Mouse (Mus musculus) layer of hippocampus, adult 9-10 months (tissue): ENCODE results near the gene Cds2.
"Not testable (repeated sequence)": the region's sequence is repeated elsewhere in the genome, so short reads cannot be mapped to it uniquely, and the experiment has no call there.

Experiments used
- DNase-seq: peaks from one replicate; pipeline ENCODE4 v3.0.0; 2022; ENCODE audit warnings: low spot score

Gene Cds2

DNA sequence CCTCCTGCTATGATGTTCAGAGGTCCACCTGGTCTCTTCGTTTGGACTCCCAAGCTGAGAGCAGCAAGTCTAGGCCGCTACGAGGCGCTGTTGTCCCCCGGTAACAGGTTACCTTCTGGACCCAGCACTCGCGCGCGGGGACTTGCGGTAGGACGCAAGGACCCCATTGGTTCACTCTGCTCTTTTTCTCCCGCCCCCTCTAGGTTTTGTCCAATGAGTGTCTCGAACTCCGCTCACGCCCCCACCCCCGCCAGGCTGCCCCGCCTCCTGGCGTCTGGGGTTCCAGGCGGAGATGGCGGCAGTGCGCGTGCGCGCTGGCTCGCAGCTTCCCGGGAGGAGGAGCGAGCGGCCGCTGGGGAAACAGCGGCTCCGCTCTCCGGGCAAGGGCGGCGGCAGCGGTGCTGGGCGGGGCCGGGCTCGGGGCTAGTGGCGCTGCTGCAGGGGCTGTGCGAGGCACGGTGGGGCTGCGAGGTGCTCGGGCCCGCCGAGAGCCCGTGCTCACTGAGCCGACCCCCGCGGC lies at the start of gene Cds2:
TSS of gene Cds2 (plus strand) at position 270 of the 520 bp plus-strand sequence.
- DNase-seq = peak; percentile 95

DNA sequence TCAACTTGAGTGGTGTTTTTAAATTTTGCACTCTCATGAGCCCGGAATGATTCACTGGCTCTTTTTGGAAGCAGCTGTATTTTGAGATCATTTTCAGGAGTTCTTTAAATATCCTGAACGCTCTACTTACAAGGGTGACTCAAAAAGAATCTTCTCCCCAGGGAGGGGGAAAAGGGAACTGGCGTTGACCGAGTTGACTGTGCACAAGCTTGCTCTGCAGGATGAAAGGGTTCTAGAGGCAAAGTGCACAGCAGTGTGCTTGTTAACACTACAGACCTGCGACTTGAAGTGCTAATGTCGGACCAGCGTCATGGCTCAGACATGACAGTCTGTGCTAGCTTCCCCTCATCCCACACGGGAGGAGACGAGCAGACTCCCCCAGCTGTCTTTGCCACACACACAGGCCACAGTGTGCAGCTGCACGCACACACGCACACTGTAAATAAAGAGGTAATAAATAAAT lies 41.3 kb upstream of the Cds2 start:
- DNase-seq = peak; percentile 24

DNA sequence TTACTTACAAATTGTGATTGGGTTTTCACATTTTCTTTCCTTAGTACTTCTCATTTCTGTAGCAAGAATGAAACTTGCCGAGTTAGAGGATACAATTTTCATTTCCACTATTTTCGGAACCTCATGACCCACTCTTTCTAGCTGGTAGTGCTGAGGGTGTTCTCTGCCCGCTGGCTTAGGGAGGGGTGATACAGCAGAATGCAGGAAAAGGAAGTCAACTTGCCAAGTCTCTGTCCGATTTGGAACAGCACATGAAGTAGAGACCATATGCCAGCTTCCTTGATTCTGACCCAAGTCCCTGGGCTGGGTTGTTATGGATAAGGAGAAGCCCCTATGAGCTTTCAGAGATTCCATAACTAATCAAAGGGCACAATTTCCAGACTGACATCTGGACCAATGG lies 38.6 kb upstream of the Cds2 start:
- no peak for DNase-seq

DNA sequence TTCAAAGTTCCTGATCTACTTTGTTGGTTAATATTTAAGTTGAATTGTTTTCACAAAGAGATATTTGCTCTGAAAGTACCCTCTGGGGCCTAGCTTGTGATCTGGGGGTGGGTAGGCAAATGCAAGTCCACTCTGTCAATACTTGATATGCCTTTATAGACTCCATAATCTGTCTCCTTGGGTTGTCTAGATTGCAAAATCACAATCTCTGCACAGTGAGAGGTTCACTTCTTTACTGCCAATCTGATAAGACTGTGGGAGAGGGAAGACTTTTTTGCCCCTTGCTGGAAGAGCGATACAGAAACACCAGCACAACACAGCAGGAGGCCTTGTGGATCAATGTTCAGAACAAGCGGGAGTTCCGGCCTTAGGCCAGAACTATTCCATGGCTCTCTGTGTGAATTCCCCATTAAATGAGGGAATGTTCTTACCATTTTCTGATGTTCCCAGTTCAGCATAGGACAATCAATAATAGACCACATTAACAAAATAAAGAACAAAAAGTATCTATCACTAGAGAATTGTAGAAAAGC lies 30.5 kb upstream of the Cds2 start:
- DNase-seq = no peak

DNA sequence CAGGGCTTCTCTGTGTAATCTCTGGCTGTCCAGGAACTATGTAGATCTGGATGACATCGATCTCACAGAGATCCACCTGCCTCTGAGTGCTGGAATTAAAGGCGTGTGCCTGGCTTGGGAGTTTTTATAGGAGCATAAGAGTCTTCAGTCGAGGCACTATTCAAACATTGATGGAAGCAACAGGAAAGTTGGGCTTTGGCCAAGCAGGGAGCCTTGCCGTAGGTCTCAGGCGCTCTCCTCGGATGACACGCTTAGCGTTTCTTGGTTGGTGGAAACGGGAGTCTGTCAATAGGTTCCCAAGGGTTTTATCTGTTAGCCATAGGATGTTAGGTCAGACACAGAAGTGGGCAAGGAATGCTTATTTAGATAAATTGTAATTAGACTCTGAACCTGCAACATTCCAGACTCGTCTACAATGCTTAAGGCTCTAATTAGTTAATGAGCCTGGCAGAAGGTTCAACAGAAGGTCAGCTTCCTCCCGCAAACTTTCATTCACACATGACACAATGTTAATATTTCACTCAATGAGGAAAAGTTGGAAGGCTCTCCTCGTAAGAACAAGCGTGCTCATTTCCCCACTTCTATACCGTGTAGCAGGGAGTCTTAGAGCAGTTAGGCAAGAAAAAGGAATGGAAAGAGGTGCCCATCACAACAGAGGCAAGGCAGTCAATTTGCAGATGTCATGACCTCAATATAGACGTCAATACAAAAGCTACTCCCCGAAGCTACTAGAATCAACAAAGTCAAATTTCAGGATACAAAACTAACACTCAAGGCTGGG lies 28.8 kb upstream of the Cds2 start:
- no peak for DNase-seq

DNA sequence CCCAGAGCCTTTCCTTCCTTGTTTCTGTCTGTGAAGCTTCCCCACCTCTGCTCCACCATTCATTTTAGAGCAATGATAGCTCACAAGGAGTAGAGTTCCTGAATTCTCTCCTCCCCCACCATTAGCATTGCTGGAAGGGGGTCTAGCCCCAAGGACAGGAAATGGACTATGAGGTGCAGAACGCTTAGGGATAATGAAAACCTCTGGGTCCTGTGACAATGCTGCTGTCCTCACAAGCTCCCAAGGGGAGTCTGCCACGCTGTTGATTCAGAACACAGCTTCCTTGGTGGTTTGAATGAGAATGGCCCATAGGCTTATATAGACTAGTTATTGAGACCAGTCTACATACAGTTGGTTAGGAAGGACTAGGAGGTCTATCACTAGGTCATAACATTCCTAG lies 27.7 kb upstream of the Cds2 start:
- DNase-seq = no peak

DNA sequence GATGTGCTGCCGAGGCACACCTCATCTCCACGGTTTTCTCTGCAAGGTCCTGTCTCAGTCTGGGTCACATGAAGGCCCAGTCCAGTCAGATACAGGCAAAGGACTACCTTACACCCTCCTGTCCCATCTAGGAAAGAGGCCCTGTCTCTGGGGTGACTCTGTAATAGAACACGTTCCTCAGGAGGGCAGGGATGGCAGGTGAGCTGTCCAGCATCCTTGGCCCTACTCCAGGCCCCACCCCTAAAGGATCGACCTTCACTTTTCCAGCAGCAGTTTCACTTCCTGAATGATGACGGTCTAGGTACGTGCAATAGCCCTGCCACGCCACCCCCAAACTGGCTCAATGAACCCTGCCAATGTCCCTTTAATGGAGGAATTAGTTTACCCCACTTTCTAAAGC lies 27.0 kb upstream of the Cds2 start:
- DNase-seq = no peak

DNA sequence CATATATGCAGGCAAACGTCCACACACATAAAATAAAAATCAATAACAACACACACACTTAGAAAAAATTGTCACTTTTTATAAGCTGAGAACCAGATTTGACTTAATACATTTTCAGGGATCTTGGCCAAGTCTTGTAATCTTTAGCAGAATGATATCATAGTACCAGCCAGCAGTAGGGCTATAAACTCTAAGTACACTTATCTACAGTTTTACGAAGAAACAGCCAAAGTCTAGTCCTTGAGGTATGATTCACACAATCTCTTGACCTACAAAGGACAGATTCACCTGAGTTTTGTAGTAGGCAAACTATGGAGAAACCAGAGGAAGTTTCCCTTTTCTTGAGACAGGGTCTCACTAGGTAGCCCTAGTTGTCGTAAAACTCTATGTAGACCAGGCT lies 23.5 kb upstream of the Cds2 start:
- not testable (repeated sequence) for DNase-seq

DNA sequence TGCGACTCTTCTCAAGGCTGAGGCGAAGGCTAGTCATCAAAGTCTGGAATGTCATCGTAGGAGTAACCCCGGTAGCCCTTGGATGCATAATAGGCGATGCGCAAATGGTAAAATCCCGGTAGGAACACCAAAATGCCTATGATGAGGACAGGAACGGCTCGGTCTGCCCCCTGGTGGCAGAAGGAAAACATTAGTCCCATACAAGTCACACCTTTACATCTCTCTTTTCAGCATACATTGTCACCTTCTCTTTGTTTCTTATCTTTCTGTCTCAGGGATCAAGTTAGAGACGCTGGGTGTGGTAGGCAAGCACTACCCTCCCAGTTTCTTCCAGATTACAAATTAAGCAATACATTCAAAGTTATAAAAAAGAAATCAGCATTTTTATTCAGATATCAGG lies 22.5 kb upstream of the Cds2 start:
- not testable (repeated sequence) for DNase-seq

DNA sequence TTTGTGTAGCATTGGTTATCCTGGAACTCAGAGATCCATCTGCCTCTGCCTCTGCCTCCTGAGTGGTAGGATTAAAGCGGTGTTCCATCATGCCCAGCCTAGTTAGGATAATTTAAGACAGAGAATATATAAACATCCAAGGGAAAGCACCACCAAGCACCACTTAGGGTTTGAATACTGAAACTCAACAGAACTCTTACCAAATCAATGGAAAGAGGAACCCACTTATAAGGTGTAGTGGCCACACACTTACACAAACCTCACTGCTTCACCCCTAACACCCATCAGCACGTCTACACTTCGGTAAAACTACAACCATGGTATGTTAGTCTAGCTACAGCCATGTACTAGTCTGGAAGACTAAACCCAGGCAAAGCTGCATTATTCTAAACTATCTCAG lies 19.6 kb upstream of the Cds2 start:
- no peak for DNase-seq

DNA sequence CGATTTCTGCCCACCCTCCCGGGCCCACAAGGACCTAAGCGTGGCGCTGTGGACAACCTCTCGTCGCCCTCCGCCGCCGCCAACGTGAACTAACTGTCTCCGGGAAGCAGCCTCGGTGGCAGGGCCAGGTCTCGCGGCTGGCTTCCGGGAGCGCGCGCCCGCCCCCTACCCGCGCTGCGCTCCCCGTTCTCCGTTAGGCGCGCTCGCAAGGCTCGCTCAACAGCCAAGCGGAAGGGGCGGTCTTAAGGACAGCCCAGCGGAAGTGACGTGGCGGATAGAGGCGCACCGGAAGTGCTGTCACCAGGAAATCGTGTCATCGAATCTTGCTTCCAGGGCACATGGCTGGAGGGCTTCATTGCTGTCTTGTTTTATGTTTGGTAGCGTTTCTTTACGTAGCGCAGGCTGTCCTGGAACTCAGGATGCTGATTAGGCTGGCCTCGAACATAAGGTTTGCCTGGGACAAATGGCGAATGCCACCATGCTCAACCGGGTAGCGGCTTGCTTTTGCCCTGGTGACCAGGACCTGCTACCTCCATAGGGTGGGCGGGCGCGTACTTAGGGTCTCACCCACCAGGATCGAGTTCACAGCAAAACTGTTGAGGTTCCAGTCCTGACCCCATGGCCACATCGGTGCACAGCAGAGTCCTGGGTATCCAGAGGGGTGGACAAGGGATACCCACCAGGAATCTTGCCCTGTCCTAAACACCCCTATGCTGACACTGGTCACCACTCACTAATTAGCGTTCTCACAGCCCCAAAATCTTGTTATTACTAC lies 15.2 kb upstream of the Cds2 start, which contains the start of gene Tmem230:
TSS of gene Tmem230 (minus strand) at position 269 of the 775 bp plus-strand sequence.
- DNase-seq = peak; percentile 86

DNA sequence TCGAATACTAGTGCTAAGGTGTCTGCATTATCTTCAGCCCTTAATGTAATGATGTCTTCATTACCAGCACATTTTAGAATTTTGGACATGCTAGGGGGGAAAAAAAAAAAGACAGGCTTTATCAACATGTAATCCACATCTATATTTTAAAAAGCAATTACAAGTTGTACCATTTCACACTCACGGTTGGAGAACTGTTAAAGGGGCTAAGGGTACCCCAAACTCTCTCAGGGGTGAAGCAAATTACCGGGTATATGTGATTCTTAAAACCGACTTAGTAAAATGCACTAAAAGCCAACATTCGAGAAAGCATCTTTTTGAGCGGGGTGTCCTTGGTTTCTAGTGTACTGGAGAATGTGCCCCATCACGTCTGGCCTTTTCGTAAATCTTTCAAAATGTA lies 11.0 kb upstream of the Cds2 start:
- DNase-seq = no peak

DNA sequence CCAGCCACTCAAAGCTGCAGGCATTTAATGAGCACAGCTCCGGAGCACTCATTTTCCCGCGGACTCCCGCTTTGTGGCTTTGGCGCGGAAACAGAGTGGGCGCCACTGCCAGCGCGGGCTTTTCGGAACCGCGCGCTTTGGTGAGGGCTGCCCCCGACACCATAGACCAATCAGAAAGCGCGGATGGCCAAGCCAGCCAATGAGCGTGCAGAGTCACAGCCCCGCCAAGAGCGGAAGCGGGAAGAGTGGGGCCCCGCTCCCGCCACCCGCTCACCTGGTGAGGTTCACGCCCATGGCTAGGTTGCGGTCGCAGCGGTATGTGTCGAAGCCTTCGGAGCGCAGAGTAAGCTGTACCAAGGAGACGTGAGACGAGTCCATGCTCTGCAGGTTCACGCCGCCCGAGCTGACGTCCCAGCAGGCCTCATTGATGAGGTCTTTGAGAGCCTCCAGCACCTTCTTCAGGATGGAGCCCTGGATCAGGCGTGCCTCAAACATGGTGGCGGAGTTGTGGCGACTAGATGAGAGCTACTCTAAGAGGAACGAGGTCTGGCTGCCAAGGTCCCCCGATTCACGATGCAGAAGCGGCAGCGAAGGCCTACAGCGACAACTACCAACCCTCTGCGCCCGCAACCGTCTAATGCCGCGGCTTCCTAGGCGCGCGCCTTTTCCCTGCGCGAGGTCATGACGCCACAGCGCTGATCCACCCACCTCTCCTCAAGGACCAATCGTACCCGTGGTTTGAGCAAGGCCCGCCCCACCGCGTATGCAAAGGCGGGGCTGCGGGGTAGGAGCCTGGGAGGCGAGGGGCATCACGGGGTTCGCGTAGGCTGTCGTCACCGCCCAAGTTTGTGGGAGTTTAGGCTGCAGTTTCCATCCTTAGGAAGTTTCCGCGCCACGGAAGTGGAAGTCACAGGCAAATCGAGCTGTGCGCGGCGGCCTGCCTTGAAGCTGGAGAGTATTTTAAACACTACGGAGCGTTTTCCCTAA lies 10.1 kb upstream of the Cds2 start, which contains the start of gene Pcna:
TSS of gene Pcna (minus strand) at position 773 of the 987 bp plus-strand sequence.
- peak; percentile 88 for DNase-seq

DNA sequence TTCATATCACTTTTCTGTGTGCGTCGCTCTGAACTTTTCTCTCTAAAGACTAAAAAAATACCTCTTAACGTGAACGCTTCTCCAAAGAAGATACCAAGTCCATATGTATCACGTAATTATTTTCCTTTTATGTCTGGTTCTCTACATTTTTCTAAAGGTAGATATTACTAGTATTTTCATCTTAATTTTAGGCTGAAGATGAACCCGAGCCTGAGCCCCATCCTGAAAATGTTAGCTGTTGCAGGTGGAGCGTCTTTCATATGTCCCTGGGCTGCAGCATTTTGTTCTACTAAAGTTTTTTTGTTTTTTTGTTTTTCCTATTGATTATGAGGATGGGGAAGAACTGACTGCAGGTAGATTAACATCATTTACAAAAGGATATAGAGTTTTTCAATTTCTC lies 9.3 kb upstream of the Cds2 start:
- no peak for DNase-seq

DNA sequence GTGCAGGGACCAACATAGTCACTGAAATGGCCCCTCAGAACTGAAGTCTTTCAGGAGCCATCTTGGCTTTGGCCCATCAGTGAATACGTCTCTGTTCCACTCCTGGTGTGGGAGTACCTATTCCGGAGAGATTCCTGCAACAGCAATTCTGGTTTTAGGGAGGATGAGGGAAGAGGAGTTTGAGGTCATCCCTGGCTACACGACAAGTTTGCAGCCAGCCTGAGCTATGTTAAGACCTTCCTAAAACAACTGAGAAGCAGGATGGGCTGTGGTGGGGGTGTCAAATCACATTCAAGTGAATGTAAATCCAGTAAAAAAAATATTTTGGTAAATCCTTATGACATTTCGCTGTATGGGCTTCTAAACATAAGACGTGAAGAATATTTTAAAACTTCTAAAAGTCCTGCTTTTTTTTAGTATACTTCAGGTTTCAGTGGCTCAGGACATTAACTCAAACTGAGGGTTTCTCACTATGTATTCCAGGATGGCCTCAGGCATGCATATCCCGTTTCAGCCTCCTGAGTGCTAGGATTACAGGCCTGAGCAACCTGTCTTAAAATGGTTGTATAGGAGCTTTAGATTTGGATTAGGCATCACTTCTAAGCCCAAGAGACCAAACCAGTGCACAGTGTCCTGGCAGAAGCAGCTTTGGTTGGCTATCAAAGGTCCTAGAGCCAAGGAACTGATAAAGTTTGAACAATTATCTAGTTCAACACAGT lies 5.4 kb upstream of the Cds2 start:
- no peak for DNase-seq

DNA sequence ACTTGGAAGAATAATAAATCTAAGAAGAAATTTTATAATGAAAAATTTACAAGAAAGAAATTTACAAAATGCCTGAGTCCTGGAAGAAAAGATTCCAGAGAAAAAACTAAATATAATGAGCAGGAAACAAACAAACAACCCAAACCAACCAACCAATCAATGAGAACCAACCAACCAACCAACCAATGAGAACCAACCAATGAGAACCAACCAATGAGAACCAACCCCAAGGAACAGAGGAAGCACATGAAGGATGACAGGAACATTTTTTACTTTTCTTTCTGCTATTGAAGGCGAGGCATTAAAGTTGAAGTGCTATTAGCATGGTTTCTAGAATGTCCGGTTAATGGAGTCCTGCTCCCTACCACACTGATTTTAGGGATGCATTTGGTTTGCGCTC lies 2.3 kb upstream of the Cds2 start:
- DNase-seq = no peak

DNA sequence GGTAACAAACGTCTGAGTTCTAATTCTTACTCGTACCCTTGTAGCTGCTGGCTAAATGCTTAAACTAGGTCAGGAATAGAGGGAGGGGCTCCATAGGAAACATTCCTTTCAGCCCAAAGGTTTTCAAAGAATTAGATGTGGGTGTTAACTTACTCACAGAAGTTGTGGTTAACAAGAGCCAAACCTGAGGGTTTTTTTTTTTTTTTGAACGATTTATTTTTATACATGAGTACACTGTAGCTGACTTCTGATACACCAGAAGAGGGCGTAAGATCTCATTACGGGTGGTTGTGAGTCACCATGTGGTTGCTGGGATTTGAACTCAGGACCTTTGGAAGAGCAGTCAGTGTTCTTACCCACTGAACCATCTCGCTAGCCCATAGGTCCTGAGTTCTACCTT lies 773 bp upstream of the Cds2 start:
- no peak for DNase-seq

DNA sequence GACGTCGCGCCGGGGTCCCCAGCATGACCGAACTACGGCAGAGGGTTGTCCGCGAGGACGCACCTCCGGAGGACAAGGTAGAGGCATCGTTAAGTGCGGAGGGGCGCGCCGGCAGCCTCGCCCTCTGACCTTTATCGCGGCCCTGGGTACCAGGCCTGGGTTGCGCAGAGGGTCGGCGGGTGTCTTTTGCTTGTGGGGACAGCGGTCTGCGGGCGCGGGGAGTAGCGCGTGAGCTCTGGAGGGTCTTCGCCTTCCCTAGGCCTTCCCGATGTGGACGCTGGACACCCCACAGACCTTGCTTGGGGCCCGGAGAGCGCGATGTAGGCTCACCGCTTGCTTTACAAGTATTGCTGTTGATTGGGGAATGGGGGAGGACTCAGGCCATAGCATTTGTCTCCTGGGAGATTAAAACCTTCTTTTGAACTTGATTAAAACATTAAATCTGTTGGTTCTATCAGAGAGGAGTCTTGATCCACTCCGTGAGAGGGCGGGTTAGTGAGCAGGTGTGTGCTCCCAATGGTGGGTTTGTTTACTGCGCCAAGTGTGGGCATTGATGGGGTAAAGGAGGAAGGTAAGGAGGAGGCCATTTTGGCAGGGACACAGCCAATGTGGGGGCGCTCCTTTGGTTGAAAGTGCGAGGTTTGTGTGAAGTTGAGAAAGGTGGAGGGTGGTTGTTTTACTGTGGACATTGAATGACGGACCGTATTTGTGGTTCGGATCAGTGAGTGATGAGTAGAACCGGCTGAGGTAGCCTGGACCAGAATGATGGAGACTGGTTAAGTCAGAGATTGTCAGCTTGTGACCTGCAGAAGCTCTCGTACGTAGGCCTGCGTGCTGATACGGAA lies 695 bp downstream of the Cds2 start:
- DNase-seq = no peak

DNA sequence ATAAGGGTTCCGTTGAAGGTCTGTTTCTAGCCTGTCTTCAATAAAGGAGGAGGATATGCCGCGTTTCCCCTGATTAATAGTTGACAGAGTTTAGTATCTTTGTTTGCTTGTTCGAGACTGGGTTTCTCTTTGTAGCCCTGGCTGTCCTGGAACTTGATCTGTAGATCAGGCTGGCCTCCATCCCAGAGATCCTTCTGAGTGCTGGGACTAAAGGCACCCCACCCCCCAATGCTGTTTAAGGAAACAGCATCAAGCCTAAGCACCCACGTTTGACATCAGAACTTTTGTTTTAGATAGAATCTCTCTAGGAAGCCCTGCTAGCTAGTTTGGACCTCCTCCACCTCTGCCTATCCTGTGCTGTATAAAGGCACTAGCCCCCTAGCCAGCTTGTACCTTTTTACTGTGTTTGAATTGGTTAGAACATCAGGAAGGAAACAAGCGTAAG lies 1.3 kb downstream of the Cds2 start:
- no peak for DNase-seq

DNA sequence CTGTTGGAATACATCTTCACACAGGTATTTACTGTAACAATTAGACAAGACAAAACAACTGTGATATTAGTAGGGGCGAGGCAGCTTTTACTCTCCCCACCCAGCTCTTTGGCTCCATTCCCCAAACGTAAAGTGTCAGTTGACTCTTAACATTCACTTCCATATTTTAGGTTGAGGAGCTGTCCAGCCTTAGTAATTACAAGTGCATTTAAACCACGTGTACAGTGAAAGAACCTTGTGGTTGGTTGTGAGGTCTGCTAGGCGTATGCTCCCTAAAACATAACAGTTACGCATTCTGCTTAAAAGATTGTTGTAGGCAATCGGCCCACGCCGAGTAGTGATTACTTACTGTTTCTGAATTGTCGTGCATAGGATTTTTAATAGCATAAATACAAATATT lies 2.2 kb downstream of the Cds2 start:
- no peak for DNase-seq
